Mouse (Mus musculus) lung, postnatal 0 days (tissue): Measurements from ENCODE around the gene Tmem248. TPM values are rescaled to one million over a fixed set of nuclear protein-coding genes. Genes with fewer than 3 reads are reported as not detected.

Experiments used
- ATAC-seq: fragments of 200-750 bp; cut with Nextera tagmentation; 2 replicates; pipeline ENCODE4 v1.8.0; 2017; ENCODE audit warnings: moderate library complexity
- DNase-seq: peaks from one replicate; pipeline ENCODE4 v3.0.0-alpha.2; 2016; ENCODE audit warnings: low spot score
- H3K27ac ChIP-seq: fragments of 300-500 bp; sonication (generic); 2 replicates; pipeline ENCODE4 v1.5.1; 2014; ENCODE audit warnings: antibody characterized with exemption, mild to moderate bottlenecking, low read length, mixed read lengths
- H3K27me3 ChIP-seq: fragments of 300-500 bp; sonication (generic); replicated peaks from 2 replicates; pipeline ENCODE4 v1.6.1; 2014; ENCODE audit warnings: low read length, mixed read lengths; ENCODE audit not compliant: insufficient read depth
- H3K36me3 ChIP-seq: fragments of 300-500 bp; sonication (generic); 2 replicates; pipeline ENCODE4 v1.6.1; 2014; ENCODE audit warnings: low read length, mixed read lengths; ENCODE audit not compliant: insufficient read depth
- H3K4me1 ChIP-seq: fragments of 300-500 bp; sonication (generic); 2 replicates; pipeline ENCODE4 v1.6.1; 2014; ENCODE audit warnings: antibody characterized with exemption, low read depth, low read length, mixed read lengths; ENCODE audit not compliant: insufficient read depth
- H3K4me2 ChIP-seq: fragments of 300-500 bp; sonication (generic); replicated peaks from 2 replicates; pipeline ENCODE4 v1.6.1; 2014; ENCODE audit warnings: low read depth, mild to moderate bottlenecking, low read length, moderate library complexity, mixed read lengths
- H3K4me3 ChIP-seq: fragments of 300-500 bp; sonication (generic); 2 replicates; pipeline ENCODE4 v1.5.1; 2014; ENCODE audit warnings: low read depth, low read length
- H3K9ac ChIP-seq: fragments of 300-500 bp; sonication (generic); replicated peaks from 2 replicates; pipeline ENCODE4 v1.6.1; 2014; ENCODE audit warnings: low read depth, mild to moderate bottlenecking
- H3K9me3 ChIP-seq: fragments of 300-500 bp; sonication (generic); 2 replicates; pipeline ENCODE4 v1.6.1; 2016; ENCODE audit warnings: low read length, mixed read lengths
- CTCF ChIP-seq: IDR thresholded peaks from 2 replicates; pipeline ENCODE4 v1.5.1; 2016; ENCODE audit warnings: antibody characterized with exemption, mild to moderate bottlenecking
- EP300 ChIP-seq: IDR thresholded peaks from 2 replicates; pipeline ENCODE4 v1.6.1; 2016; ENCODE audit warnings: antibody characterized with exemption, mild to moderate bottlenecking, control low read depth
- WGBS: fragments of 180-500 bp; shearing (Covaris S2); extraction: QIAGEN DNeasy Blood & Tissue Kit; methylation state at CpG from one replicate; pipeline ENCODE4 v1.1.7; 2014; 5-methylcytosine and 5-hydroxymethylcytosine counted together
- polyA plus RNA-seq: library from polyadenylated mRNA; unstranded; fragments of >200 nt; fragmentation: Nextera tagmentation; extraction: Ambion mirVana; gene quantifications from 2 replicates; pipeline ENCODE4 v1.2.1, GENCODE M21; 2015

Tmem248 gene
- polyA plus RNA-seq, 1 experiment from 2014 or later: 46.4 TPM

- H3K27me3 ChIP-seq: no peaks in the 10 kb centered on the region
- WGBS: under 1% methylated on average over 25 of the region's 25 CpGs
- no peaks in the 10 kb centered on the region for H3K9me3 ChIP-seq
- peaks cover 4% of the 10 kb centered on the region; the same call in 1 of the 2 replicates for H3K4me1 ChIP-seq
- DNase-seq (peak; percentile 100), ATAC-seq (peak; percentile 94)
- TF ChIP-seq EP300 (0 out of 2 replicates have a peak, but pooled peaks have one; percentile 43), CTCF (no peak)
- peak overlapping the region; percentile 63 for H3K9ac ChIP-seq
- H3K4me3 ChIP-seq: peak overlapping the region; percentile 63
- H3K4me2 ChIP-seq: peak overlapping the region; percentile 66
- no peaks in the 10 kb centered on the region; the same call in 1 of the 2 replicates for H3K36me3 ChIP-seq
- H3K27ac ChIP-seq: peak overlapping the region; percentile 74
Observed at GRCm38 (mm10) chr5:130256678-130257271, 39.9 kb downstream of the Tmem248 start.

GRCm38 (mm10) chr5:130257303-130257702 is 40.4 kb downstream of the Tmem248 start:
- no peak for ATAC-seq

DNA sequence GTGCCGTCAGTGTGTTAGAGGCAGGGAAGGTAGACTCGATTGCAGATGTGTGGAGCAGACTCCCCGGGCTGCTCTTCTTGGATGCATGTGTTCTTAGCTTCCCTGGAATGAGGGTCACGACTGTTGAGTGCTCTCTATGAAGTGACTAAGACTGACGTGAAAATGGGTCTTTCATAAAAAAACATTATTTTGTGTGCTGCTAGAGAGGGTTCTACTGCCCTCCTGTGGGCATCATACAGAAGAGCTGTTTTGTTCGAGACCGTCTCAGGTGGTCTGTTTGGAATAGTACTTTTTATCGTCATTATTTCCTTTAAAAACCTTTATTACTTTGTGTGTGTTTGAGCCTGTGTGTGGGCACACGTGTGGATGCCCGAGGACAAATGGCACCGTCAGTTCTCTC is 46.6 kb downstream of the Tmem248 start:
- Histone ChIP-seq H3K9me3 (no peaks in the 10 kb centered on the region), H3K36me3 (peaks cover 6% of the 10 kb centered on the region; the same call in 1 of the 2 replicates), H3K27ac (no peak overlapping the region), H3K4me1 (no peaks in the 10 kb centered on the region), H3K4me2 (no peak overlapping the region), H3K4me3 (no peak overlapping the region), H3K9ac (no peak overlapping the region), H3K27me3 (no peaks in the 10 kb centered on the region)
- ATAC-seq: no peak
- 67% methylated on average over 11 of the region's 11 CpGs for WGBS
- TF ChIP-seq CTCF: peak; percentile 56
- no peak for TF ChIP-seq EP300
- DNase-seq: peak; percentile 31

More at GRCm38 (mm10) chr5:130257303-130257702, 40.4 kb downstream of the Tmem248 start:
- H3K9me3 ChIP-seq: no peaks in the 10 kb centered on the region
- peak overlapping the region; percentile 66 for H3K4me2 ChIP-seq
- peaks cover 4% of the 10 kb centered on the region; the same call in 1 of the 2 replicates for H3K4me1 ChIP-seq
- H3K36me3 ChIP-seq: no peaks in the 10 kb centered on the region; the same call in 1 of the 2 replicates
- H3K4me3 ChIP-seq: peak overlapping the region; percentile 63
- H3K9ac ChIP-seq: peak overlapping the region; percentile 63
- TF ChIP-seq EP300: no peak
- TF ChIP-seq CTCF: no peak
- H3K27ac ChIP-seq: peak overlapping the region; percentile 74
- WGBS: 8% methylated on average over 8 of the region's 8 CpGs
- DNase-seq: no peak
- no peaks in the 10 kb centered on the region for H3K27me3 ChIP-seq

DNA sequence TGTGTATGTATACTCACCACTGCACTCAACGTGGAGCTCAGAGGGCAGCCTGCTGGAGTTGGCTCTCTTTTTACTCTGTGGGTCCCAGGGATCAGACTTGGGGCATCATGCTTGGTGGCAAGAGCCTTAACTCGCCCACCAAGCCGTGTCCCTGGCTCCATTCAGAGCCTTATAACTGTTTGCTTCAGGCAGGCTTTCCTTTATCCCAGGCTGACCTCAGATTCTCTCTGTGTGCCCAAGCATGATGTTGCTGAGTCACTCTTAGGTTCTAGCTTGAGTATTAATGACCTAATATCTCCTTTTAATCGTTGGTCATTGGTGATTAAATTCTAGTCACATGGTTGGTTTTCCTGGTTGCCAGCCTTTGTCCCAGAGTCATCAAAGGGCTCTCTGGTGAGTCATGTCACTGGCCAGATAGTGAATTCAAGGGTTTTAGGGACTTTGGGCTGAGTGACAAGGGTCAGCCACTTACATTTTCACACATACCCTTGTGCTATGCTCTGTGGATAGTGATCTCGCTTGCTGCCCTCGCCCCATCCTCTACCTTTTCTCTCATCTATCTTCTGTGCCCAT is 47.6 kb downstream of the Tmem248 start:
- H3K36me3 ChIP-seq: peaks cover 6% of the 10 kb centered on the region; the same call in 1 of the 2 replicates
- no peak for TF ChIP-seq CTCF
- TF ChIP-seq EP300: no peak
- no peak overlapping the region for H3K27ac ChIP-seq

GRCm38 (mm10) chr5:130266651-130267050 is 49.8 kb downstream of the Tmem248 start:
- Histone ChIP-seq H3K4me1 (no peaks in the 10 kb centered on the region), H3K9me3 (no peaks in the 10 kb centered on the region), H3K27ac (no peak overlapping the region), H3K4me2 (no peak overlapping the region), H3K27me3 (no peaks in the 10 kb centered on the region), H3K4me3 (no peak overlapping the region), H3K9ac (no peak overlapping the region), H3K36me3 (peaks cover 6% of the 10 kb centered on the region; the same call in 1 of the 2 replicates)
- no peak for DNase-seq
- WGBS: 78% methylated on average over 7 of the region's 7 CpGs
- TF ChIP-seq CTCF: peak; percentile 62
- TF ChIP-seq EP300: no peak
- no peak for ATAC-seq

More for the DNA sequence above, 47.6 kb downstream of the Tmem248 start:
- H3K9me3 ChIP-seq: no peaks in the 10 kb centered on the region
- no peak overlapping the region for H3K9ac ChIP-seq
- H3K4me1 ChIP-seq: no peaks in the 10 kb centered on the region
- H3K4me2 ChIP-seq: no peak overlapping the region
- no peak overlapping the region for H3K4me3 ChIP-seq
- ATAC-seq: no peak
- H3K27me3 ChIP-seq: no peaks in the 10 kb centered on the region
- DNase-seq: no peak
- WGBS: 87% methylated on average over 6 of the region's 6 CpGs

GRCm38 (mm10) chr5:130267316-130267715 is 50.4 kb downstream of the Tmem248 start:
- peaks cover 6% of the 10 kb centered on the region; the same call in 1 of the 2 replicates for H3K36me3 ChIP-seq
- 0 out of 2 replicates have a peak, but pooled peaks have one; percentile 28 for ATAC-seq
- TF ChIP-seq CTCF (peak; percentile 68), EP300 (no peak)
- H3K4me1 ChIP-seq: no peaks in the 10 kb centered on the region
- no peaks in the 10 kb centered on the region for H3K27me3 ChIP-seq
- no peaks in the 10 kb centered on the region for H3K9me3 ChIP-seq
- no peak overlapping the region for H3K4me3 ChIP-seq
- H3K27ac ChIP-seq: no peak overlapping the region
- WGBS: 77% methylated on average over 1 of the region's 1 CpGs
- no peak overlapping the region for H3K4me2 ChIP-seq
- peak; percentile 41 for DNase-seq
- no peak overlapping the region for H3K9ac ChIP-seq
